Mouse (Mus musculus) leukemia stem cell, adult 10-12 weeks (primary cell): ENCODE data around the gene Dkk2. TPM values are rescaled to one million over a fixed set of nuclear protein-coding genes. Genes with fewer than 3 reads are reported as not detected.

ENCODE experiments used
- polyA plus RNA-seq: library from polyadenylated mRNA; stranded (reverse); fragments of >175 nt; gene quantifications from 2 replicates; pipeline ENCODE4 v1.2.3, GENCODE M21; 2012; ENCODE audit warnings: low replicate concordance

The Dkk2 gene
- polyA plus RNA-seq, result 0.09 TPM in 1 of 2 replicates, not detected in the other

GRCm38 (mm10) chr3:132085112-132085822 is at the start of gene Dkk2:
Gene Dkk2, plus strand, starts transcription at chr3:132085292.

